Mouse (Mus musculus) urinary bladder, postnatal 4 days (tissue): ENCODE measurements around the gene Hrasls5.

ENCODE experiments used
- DNase-seq, 2 experiments: peaks; one replicate each; pipeline ENCODE4 v3.0.0; 2021 to 2022; ENCODE audit warnings: low spot score in 2 of 2

Hrasls5 gene

DNA sequence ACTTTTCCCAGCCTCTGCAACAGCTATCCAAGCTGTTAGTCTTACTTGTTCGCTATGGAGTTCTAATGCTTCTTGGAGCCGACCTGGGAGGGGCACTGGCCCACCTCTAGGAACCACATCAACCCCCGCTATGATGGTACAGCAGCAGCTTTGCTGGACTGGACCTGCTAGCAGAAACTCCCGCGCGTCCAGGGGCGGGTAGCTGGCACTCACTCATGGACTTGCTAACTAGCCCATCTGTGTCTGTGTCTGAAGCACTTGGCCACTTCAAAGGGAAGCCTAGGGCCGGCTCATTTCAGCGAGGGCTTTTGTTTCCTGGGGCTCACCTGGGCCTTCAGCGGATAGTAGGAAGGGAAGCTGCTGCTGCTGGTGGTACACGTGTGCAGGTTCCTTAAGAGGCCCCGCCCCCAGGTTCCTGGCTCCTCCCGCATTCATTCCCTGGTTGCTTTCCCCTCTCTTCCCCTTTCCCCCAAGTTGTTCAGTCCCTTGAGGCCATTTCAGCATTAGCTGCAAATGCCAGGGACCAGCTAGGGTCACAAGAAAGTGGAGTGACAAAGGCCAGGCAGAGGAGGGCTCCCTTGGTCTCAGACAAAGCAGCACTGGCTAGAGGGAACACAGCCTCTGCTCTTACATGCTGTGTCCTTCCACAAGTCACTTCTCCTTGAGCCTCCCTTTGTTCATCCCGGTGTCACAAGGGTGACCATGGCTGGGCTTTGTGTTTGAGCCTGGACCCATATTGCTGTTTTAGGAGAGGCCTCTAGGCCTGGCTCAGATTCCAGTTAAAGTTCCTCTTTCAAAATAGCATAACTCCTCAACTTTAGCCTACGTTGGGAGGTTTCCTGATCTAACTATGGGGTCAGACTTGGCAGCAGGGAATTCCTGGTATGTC, 5.3 kb upstream of the Hrasls5 start, which contains the start of gene Lgals12:
TSS of gene Lgals12 (minus strand) at position 393 of the 889 bp plus-strand sequence.
- DNase-seq: no peak

DNA sequence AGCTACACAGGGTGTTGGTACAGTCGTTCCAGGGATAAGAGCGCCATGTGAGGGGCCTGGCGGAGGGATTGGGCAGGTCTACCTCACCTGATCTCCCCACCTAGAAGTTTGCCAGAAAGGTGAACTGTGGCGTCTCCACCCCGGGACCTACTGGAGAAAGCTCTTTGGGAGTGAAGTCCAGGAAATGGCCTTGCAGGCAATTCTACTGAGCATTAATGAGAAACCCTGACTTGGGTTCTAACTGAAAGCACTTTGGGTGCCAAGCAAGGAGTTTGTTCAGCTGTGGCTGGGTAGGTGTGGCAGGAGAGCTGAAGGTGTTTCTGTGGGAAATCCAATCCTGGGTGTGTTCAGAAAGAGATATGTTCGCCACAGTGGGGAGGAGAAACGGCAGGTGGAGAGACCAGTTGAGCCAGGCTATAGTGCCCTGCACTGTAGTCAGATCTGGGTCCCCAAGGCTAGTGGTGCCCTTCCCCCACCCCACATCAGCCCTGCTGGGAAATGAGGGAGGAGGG, 4.6 kb upstream of the Hrasls5 start:
- DNase-seq: no peak

DNA sequence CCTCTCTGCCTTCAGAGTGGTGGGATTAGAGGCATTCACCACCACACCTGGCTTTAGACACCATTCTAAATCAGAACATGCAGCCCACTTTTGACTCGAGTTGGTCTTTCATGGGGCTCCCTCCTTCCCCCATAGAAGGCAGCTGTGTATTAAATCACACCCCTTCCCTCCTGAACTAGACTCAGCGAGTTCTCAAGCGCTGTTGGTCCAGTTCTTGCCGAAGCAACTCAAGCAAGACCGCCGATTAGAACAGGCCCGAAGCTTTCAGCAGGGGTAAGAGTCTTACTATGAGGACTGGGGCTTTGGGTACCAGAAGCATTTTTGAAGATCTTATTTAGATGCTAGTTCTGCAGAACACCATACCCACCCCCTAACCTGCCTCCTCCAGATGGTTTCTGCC, 810 bp downstream of the Hrasls5 start:
- no peak for DNase-seq

DNA sequence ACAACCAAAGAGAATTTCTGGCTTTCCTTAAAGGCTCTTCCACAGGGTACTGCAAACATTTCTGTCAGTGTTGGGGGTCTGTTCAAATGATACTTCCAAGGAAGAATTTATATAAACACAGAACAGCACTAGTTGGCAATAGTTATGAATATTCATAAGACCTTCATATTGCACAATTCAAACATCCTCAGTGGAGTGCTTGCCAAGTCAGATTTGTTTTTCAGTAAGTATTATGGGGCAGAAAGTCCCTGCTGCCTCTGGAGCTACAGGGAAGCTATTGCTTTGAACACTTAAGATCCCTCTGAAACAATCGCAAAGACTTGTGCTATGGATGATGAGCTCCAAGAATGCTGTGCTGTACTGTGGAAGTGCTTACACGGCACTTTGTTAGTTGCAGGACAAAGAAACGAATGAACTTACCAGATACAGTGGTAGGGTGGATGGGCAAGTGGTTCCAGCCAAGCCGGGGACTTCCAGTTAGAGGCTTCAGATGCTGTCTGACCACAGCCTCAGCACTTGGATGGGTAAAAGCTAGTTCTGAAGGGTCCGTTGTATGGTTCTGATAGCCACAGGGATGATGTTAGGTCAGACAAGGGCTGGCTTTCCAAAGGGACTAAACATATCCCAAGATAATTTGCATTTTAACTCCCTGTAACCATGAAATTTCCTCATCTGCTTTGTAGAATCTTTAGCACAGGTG, 4.0 kb downstream of the Hrasls5 start:
- no peak for DNase-seq

DNA sequence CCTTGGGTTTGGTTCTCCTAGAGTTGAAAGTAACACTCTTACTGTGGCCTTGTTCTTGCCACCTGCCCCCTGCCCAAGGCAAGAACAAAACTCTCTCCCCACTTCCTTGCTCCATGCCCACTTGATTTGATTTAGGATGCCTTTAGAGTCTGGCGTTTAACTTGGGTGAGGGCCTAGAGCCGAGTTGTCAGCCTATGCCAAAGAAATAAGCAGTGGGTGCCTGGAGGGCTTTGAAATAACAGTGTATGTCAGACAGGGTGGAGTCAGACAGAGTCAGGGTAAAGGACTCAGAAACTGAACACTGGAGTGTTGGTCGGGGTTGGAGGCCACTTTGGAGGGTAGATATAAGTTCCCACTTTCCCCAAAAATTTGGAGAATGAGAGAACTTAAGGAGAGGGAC, 4.7 kb downstream of the Hrasls5 start:
- DNase-seq: no peak

DNA sequence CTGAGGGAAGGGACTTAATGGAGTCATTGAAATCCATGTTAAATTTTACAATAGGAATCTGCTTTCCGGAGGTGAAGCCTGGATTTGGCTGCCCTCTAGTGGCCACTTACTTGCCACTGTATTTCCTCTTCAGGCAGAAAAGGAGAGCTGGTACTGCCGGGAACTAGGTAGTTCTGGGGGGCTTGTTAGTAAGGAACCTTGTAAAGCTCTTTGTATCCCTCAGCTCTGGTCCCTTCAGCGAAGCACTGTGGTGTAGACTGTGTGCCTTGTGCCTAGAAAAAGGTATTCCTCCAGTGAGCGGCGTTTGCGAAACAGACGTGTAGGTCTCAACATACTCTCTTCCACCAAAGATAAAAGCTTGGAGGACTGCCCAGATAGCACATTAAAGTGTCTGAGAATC, 5.4 kb downstream of the Hrasls5 start:
- no peak for DNase-seq

DNA sequence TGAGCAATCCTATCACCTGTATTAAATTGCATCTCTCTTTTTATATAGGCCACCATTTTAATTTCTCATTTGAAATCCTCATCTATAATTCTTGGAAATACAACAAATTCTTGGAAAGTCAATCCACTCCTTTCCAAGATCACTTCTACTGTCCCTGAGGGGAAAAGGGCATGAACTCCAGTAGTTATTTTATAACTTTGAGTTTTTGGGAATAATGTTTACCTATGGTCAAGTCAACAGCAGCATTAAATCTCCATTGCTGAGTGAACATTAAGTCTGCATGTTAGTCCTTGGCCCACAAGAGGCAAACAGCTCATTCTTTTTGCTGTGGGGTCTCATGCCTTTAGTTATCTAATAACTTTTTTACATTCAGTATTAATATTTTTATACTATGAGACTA, 20.7 kb downstream of the Hrasls5 start:
- no peak for DNase-seq

DNA sequence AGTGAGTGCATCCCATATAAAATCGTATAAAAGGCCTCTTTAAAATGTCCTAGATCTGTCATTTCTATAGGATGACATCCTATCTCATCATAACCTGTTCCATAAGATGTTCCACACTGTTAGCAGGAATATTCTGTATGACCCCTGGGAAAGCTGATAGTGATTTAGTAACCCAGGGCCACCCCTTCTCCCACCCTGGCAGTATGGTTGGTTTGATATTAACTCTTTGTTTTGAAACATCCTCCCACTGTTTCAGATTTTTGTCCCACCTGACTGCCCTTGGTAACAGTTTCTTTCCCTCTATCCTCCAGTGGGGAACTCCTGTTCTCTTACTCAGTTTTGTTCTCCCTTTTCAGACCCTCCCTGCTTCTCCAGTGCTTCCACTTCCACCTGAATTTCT, 21.4 kb downstream of the Hrasls5 start:
- no peak for DNase-seq

DNA sequence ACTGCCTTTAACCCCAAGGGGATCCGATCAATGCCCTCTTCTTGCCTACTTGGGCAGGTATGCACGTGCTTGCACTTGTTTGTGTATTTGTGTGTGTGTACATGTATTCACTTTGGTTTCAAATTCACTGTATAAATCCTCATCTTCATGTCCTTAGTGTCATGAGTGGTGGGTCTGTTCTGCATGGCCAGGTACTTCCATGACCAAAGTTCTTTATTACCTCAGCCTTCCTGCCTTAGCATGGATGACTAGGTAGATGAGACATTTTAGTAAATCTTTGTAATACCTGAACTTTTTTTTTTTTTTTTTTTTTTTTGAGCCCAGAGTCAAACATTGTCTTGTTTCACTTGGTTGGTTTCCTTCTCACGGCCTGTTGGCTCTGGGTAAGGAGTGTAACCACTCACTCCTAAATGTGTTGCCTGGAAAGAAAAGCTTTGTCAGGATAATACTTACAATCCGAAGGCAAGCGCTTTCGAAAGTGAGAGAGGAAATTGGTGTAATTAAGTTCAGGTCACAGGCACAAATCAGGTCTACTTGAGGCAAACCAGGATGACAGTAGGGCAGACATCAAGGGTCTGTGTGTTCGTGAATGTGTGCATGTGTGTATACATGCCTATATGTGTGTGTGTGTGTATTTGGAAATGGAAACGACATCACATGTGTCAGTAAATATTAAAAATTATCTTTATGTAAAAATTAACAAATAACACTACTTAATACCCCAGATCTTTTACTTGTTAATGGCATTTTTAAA, 36.7 kb downstream of the Hrasls5 start:
- no peak for DNase-seq

DNA sequence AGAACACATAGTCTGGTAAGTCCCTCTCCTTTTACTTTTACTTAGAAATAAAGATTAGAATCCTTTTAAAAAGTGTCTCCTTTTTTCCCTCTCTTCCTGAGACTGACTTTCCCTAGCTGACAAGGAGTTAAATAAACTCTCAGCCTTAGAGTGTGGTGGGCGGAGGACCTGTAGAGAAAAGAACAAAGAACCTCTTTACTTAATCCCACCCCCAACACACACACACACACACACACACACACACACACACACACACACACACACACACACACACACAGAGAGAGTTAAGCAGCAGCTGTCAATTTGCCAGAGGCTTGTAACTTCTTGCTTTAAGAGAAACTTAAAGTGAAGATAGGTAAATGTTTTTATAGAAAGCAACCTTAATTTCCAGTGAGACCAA, 59.7 kb downstream of the Hrasls5 start:
- DNase-seq: no peak

DNA sequence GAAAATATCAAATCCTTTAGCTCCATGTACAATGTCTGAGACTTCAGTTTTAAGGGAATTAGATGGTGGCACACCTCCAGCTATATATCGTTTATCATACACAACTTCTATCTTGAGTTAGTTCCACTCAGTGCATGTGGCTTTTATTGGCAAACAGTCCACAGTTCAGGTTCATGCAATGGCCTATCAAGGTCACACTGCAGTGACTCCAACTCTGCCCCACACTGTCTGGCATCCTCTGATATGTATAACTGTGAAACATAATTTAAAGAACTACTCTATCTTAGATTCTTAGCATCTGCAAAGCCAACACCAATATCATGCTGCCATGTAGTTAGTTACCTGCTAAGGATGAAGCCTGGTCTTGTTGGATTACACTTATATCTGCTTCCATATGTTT, 75.6 kb downstream of the Hrasls5 start:
- DNase-seq: no peak
